ENCODE assay signal across 18 mouse cellular contexts in the genomic region with DNA sequence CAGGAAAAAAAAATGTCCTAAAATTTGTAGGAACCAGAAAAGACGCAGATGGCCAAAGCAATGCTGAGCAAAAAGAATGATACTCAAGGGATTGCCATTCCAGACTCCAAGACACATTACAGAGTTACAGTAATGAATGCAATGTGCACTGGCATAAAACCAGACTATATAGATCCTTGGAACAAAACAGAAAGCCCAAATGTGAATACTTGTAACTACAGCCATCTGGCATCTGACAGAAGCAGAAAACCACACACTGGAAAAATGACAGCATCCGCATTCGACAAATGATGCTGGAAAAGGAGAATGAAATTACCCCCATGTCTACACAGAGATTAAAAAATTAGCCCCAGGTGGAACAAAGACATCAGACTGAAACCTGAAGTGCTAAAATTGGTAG. TPM values are rescaled to one million over a fixed set of nuclear protein-coding genes. Genes with fewer than 3 reads are reported as not detected.
A peak's percentile ranks its signal among the peaks of the same experiment; 100 is the strongest.
DNase-seq lines count a peak whose midpoint lies in the region; ATAC-seq and TF ChIP-seq lines count a peak whose summit lies in the region.
"Had no signal": no experiment of that assay in that cellular context is flagged by ENCODE, and none has a peak within 500 bp of the region (broad histone marks: within the 10 kb centered on the region; RNA-seq: fewer than 3 reads in every experiment).

No protein-coding gene starts in this region.

- H3K36me3 ChIP-seq in hindbrain, embryonic 13.5 days: no peaks in the 10 kb centered on the region
- no peaks in the 10 kb centered on the region for H3K36me3 ChIP-seq in hindbrain, embryonic 10.5 days
- no peaks in the 10 kb centered on the region for H3K36me3 ChIP-seq in neural tube, embryonic 13.5 days
- H3K36me3 ChIP-seq in forebrain, embryonic 16.5 days (ENCODE audit: control insufficient read depth, insufficient read depth): no peaks in the 10 kb centered on the region
- no peaks in the 10 kb centered on the region for H3K36me3 ChIP-seq in stomach, postnatal 0 days (ENCODE audit: control insufficient read depth, insufficient read depth, low read length)
- H3K36me3 ChIP-seq: midbrain, embryonic 12.5 days; neural tube, embryonic 12.5 days had no signal

- H3K4me3 ChIP-seq in hindbrain, embryonic 13.5 days: no peak overlapping the region
- no peak overlapping the region for H3K4me3 ChIP-seq in hindbrain, embryonic 10.5 days
- H3K4me3 ChIP-seq in neural tube, embryonic 13.5 days: no peak overlapping the region
- no peak overlapping the region for H3K4me3 ChIP-seq in forebrain, embryonic 16.5 days (replicated peaks; ENCODE audit: low read length)
- H3K4me3 ChIP-seq in stomach, postnatal 0 days (ENCODE audit: low read depth, low read length): no peak overlapping the region
- H3K4me3 ChIP-seq: midbrain, embryonic 12.5 days; neural tube, embryonic 12.5 days had no signal

- WGBS in hindbrain, embryonic 13.5 days: 76% methylated on average over 3 of the region's 3 CpGs
- 95% methylated on average over 3 of the region's 3 CpGs for WGBS in hindbrain, embryonic 10.5 days
- 66% methylated on average over 3 of the region's 3 CpGs for WGBS in neural tube, embryonic 13.5 days
- 72% methylated on average over 3 of the region's 3 CpGs for WGBS in forebrain, embryonic 16.5 days
- WGBS in stomach, postnatal 0 days: 75% methylated on average over 3 of the region's 3 CpGs

- H3K4me2 ChIP-seq in hindbrain, embryonic 13.5 days: no peak overlapping the region
- H3K4me2 ChIP-seq in neural tube, embryonic 13.5 days: no peak overlapping the region
- no peak overlapping the region for H3K4me2 ChIP-seq in forebrain, embryonic 16.5 days (ENCODE audit: low read length)
- no peak overlapping the region for H3K4me2 ChIP-seq in stomach, postnatal 0 days (replicated peaks; ENCODE audit: low read depth)
- H3K4me2 ChIP-seq: heart, embryonic 11.5 days; midbrain, embryonic 12.5 days; neural tube, embryonic 12.5 days had no signal

- peak overlapping the region; percentile 66 for H3K27ac ChIP-seq in hindbrain, embryonic 13.5 days
- no peak overlapping the region for H3K27ac ChIP-seq in hindbrain, embryonic 10.5 days
- H3K27ac ChIP-seq in neural tube, embryonic 13.5 days (replicated peaks): peak overlapping the region; percentile 59
- peak overlapping the region; percentile 81 for H3K27ac ChIP-seq in forebrain, embryonic 16.5 days (ENCODE audit: low read length)
- H3K27ac ChIP-seq in stomach, postnatal 0 days (replicated peaks): no peak overlapping the region
- H3K27ac ChIP-seq: midbrain, embryonic 12.5 days; neural tube, embryonic 12.5 days had no signal

- DNase-seq in hindbrain, embryonic 10.5 days (ENCODE audit: low spot score): no peak
- DNase-seq in neural tube, embryonic 10.5 days (ENCODE audit: extremely low spot score, low spot score): no peak
- DNase-seq in kidney, adult 8-10 months: no peak
- no peak for DNase-seq in stomach, postnatal 0 days (ENCODE audit: low spot score)
- DNase-seq: embryo, embryonic 11 days; gastrocnemius, postnatal 25 days; heart, postnatal 36 days; kidney, adult 18-20 months; left cerebral cortex, postnatal 4 days; liver, postnatal 0 days; lung, postnatal 36 days; thymus, adult 18-20 months had no signal

- H3K4me1 ChIP-seq in hindbrain, embryonic 13.5 days (replicated peaks): peaks cover 6% of the 10 kb centered on the region
- peaks cover 6% of the 10 kb centered on the region for H3K4me1 ChIP-seq in hindbrain, embryonic 10.5 days (replicated peaks)
- peaks cover 6% of the 10 kb centered on the region for H3K4me1 ChIP-seq in neural tube, embryonic 13.5 days (replicated peaks)
- H3K4me1 ChIP-seq in forebrain, embryonic 16.5 days (replicated peaks; ENCODE audit: control insufficient read depth, insufficient read depth, low read length): peaks cover 6% of the 10 kb centered on the region
- H3K4me1 ChIP-seq in stomach, postnatal 0 days (replicated peaks; ENCODE audit: control insufficient read depth, insufficient read depth): no peaks in the 10 kb centered on the region
- H3K4me1 ChIP-seq: neural tube, embryonic 12.5 days had no signal

- TF ChIP-seq CTCF in stomach, postnatal 0 days (IDR thresholded peaks at IDR 0.05; ENCODE audit: low read depth): no peak

- no peaks in the 10 kb centered on the region for H3K9me3 ChIP-seq in hindbrain, embryonic 13.5 days
- no peaks in the 10 kb centered on the region for H3K9me3 ChIP-seq in hindbrain, embryonic 10.5 days
- no peaks in the 10 kb centered on the region for H3K9me3 ChIP-seq in neural tube, embryonic 13.5 days
- no peaks in the 10 kb centered on the region for H3K9me3 ChIP-seq in forebrain, embryonic 16.5 days (ENCODE audit: control insufficient read depth, low read length)
- no peaks in the 10 kb centered on the region for H3K9me3 ChIP-seq in stomach, postnatal 0 days (ENCODE audit: control insufficient read depth, low read length)
- H3K9me3 ChIP-seq: midbrain, embryonic 12.5 days; neural tube, embryonic 12.5 days had no signal

- no peak overlapping the region for H3K9ac ChIP-seq in hindbrain, embryonic 13.5 days
- no peak overlapping the region for H3K9ac ChIP-seq in neural tube, embryonic 13.5 days
- H3K9ac ChIP-seq in forebrain, embryonic 16.5 days (replicated peaks; ENCODE audit: low read depth, low read length): no peak overlapping the region
- H3K9ac ChIP-seq in stomach, postnatal 0 days (ENCODE audit: low read length): no peak overlapping the region
- H3K9ac ChIP-seq: liver, postnatal 0 days; midbrain, embryonic 12.5 days; neural tube, embryonic 12.5 days had no signal

- H3K27me3 ChIP-seq in hindbrain, embryonic 13.5 days: no peaks in the 10 kb centered on the region
- H3K27me3 ChIP-seq in hindbrain, embryonic 10.5 days (ENCODE audit: insufficient read depth, poor library complexity, severe bottlenecking): no peaks in the 10 kb centered on the region
- no peaks in the 10 kb centered on the region for H3K27me3 ChIP-seq in neural tube, embryonic 13.5 days
- no peaks in the 10 kb centered on the region for H3K27me3 ChIP-seq in forebrain, embryonic 16.5 days (replicated peaks; ENCODE audit: control insufficient read depth, insufficient read depth, low read length)
- no peaks in the 10 kb centered on the region for H3K27me3 ChIP-seq in stomach, postnatal 0 days (ENCODE audit: control insufficient read depth, insufficient read depth, low read length)
- H3K27me3 ChIP-seq: midbrain, embryonic 12.5 days; neural tube, embryonic 12.5 days had no signal

- ATAC-seq in hindbrain, embryonic 13.5 days (ENCODE audit: low FRiP score): no peak
- no peak for ATAC-seq in neural tube, embryonic 13.5 days (ENCODE audit: low read depth)
- peak; percentile 38; the same call in 1 of the 2 replicates for ATAC-seq in forebrain, embryonic 16.5 days
- no peak for ATAC-seq in stomach, postnatal 0 days (ENCODE audit: low FRiP score, low TSS enrichment)
- ATAC-seq: liver, postnatal 0 days had no signal

- TF ChIP-seq EP300 in stomach, postnatal 0 days (optimal IDR thresholded peaks at IDR 0.05): no peak

RNA-seq across cellular contexts. Expression of a gene that starts 5.5 kb away (rescaled TPM):
- 355 and 383 TPM in 2 replicates for polyA plus RNA-seq in hindbrain, embryonic 13.5 days (2015; fragmentation: Nextera tagmentation; extraction: Ambion mirVana)
- polyA plus RNA-seq in hindbrain, embryonic 10.5 days (2016; fragmentation: Nextera tagmentation; extraction: Ambion mirVana): 206 and 255 TPM in 2 replicates
- 362 and 373 TPM in 2 replicates for polyA plus RNA-seq in neural tube, embryonic 13.5 days (2015; fragmentation: Nextera tagmentation; extraction: Ambion mirVana)
- polyA plus RNA-seq in forebrain, embryonic 16.5 days (2015; fragmentation: Nextera tagmentation; extraction: Ambion mirVana): 479 and 501 TPM in 2 replicates
- polyA plus RNA-seq in stomach, postnatal 0 days (2015; fragmentation: Nextera tagmentation; extraction: Ambion mirVana): 31.9 and 35.6 TPM in 2 replicates

RNA-seq across cellular contexts. Expression of a gene that starts 27.0 kb away (rescaled TPM):
- polyA plus RNA-seq in hindbrain, embryonic 13.5 days (2015; fragmentation: Nextera tagmentation; extraction: Ambion mirVana): not detected in 2 replicates
- polyA plus RNA-seq in hindbrain, embryonic 10.5 days (2016; fragmentation: Nextera tagmentation; extraction: Ambion mirVana): not detected in 2 replicates
- polyA plus RNA-seq in neural tube, embryonic 13.5 days (2015; fragmentation: Nextera tagmentation; extraction: Ambion mirVana): not detected in 2 replicates
- 0.14 and 0.15 TPM in 2 replicates for polyA plus RNA-seq in forebrain, embryonic 16.5 days (2015; fragmentation: Nextera tagmentation; extraction: Ambion mirVana)
- 3.4 and 3.9 TPM in 2 replicates for polyA plus RNA-seq in stomach, postnatal 0 days (2015; fragmentation: Nextera tagmentation; extraction: Ambion mirVana)
- polyA plus RNA-seq: heart, embryonic 11.5 days; midbrain, embryonic 12.5 days; neural tube, embryonic 12.5 days had no signal

RNA-seq across cellular contexts. Expression of a gene that starts 53.8 kb away (rescaled TPM):
- polyA plus RNA-seq in hindbrain, embryonic 13.5 days (2015; fragmentation: Nextera tagmentation; extraction: Ambion mirVana): 1.1 and 1.3 TPM in 2 replicates
- polyA plus RNA-seq in hindbrain, embryonic 10.5 days (2016; fragmentation: Nextera tagmentation; extraction: Ambion mirVana): 0.73 and 1.5 TPM in 2 replicates
- polyA plus RNA-seq in neural tube, embryonic 13.5 days (2015; fragmentation: Nextera tagmentation; extraction: Ambion mirVana): 1.5 and 1.8 TPM in 2 replicates
- 0.57 and 1.1 TPM in 2 replicates for polyA plus RNA-seq in forebrain, embryonic 16.5 days (2015; fragmentation: Nextera tagmentation; extraction: Ambion mirVana)
- 1.9 and 2.6 TPM in 2 replicates for polyA plus RNA-seq in stomach, postnatal 0 days (2015; fragmentation: Nextera tagmentation; extraction: Ambion mirVana)

Comparison
In these comparisons a context has a peak if more than half of its experiments do, and no peak if none do; other contexts are left out.
1. H3K27ac ChIP-seq: peak in hindbrain, embryonic 13.5 days (single experiment), neural tube, embryonic 13.5 days (single experiment) and forebrain, embryonic 16.5 days (single experiment); none in hindbrain, embryonic 10.5 days (single experiment) and stomach, postnatal 0 days (single experiment).